Mouse (Mus musculus): Measurements from ENCODE around the gene Dpy19l3. TPM values are rescaled to one million over a fixed set of nuclear protein-coding genes. Genes with fewer than 3 reads are reported as not detected.

Dpy19l3 gene
- polyA plus RNA-seq, 1 experiment from 2014 or later = 15.9 TPM

GRCm38 (mm10) chr7:35728376-35728775 is 25.9 kb downstream of the Dpy19l3 start:
- H3K4me3 ChIP-seq (ENCODE audit: low read depth, low read length) = no peak overlapping the region
- no peaks in the 10 kb centered on the region for H3K9me3 ChIP-seq (replicated peaks; ENCODE audit: control insufficient read depth, low read length)
- WGBS (ENCODE audit: insufficient replicate concordance) = 91% methylated on average over 12 of the region's 12 CpGs
- H3K4me2 ChIP-seq = no peak overlapping the region
- peaks cover 13% of the 10 kb centered on the region; the same call in 1 of the 2 replicates for H3K36me3 ChIP-seq (ENCODE audit: control insufficient read depth, insufficient read depth, low read length)
- H3K4me1 ChIP-seq (ENCODE audit: control insufficient read depth, insufficient read depth, low read length) = no peaks in the 10 kb centered on the region; the same call in 1 of the 2 replicates
- no peak overlapping the region for H3K9ac ChIP-seq (ENCODE audit: low read depth, low read length)
- H3K27me3 ChIP-seq (ENCODE audit: control insufficient read depth, insufficient read depth, low read length) = no peaks in the 10 kb centered on the region
- no peak overlapping the region for H3K27ac ChIP-seq (ENCODE audit: low read depth, low read length)
- ATAC-seq (replicated peaks; ENCODE audit: insufficient number of reproducible peaks, low FRiP score, low TSS enrichment) = no peak

GRCm38 (mm10) chr7:35723035-35723434 is 31.2 kb downstream of the Dpy19l3 start:
- WGBS (ENCODE audit: insufficient replicate concordance) = 79% methylated on average over 2 of the region's 2 CpGs
- H3K4me3 ChIP-seq (ENCODE audit: low read depth, low read length) = no peak overlapping the region
- H3K36me3 ChIP-seq (ENCODE audit: control insufficient read depth, insufficient read depth, low read length) = peaks cover 16% of the 10 kb centered on the region; the same call in 1 of the 2 replicates
- no peaks in the 10 kb centered on the region for H3K4me1 ChIP-seq (ENCODE audit: control insufficient read depth, insufficient read depth, low read length)
- ATAC-seq (replicated peaks; ENCODE audit: insufficient number of reproducible peaks, low FRiP score, low TSS enrichment) = no peak
- H3K27ac ChIP-seq (ENCODE audit: low read depth, low read length) = no peak overlapping the region
- no peak overlapping the region for H3K4me2 ChIP-seq
- no peaks in the 10 kb centered on the region for H3K27me3 ChIP-seq (ENCODE audit: control insufficient read depth, insufficient read depth, low read length)
- H3K9me3 ChIP-seq (replicated peaks; ENCODE audit: control insufficient read depth, low read length) = no peaks in the 10 kb centered on the region
- no peak overlapping the region for H3K9ac ChIP-seq (ENCODE audit: low read depth, low read length)

GRCm38 (mm10) chr7:35718421-35719178 is 35.7 kb downstream of the Dpy19l3 start:
- no peak overlapping the region for H3K9ac ChIP-seq (ENCODE audit: low read depth, low read length)
- no peaks in the 10 kb centered on the region for H3K9me3 ChIP-seq (replicated peaks; ENCODE audit: control insufficient read depth, low read length)
- peaks cover 15% of the 10 kb centered on the region; the same call in 1 of the 2 replicates for H3K36me3 ChIP-seq (ENCODE audit: control insufficient read depth, insufficient read depth, low read length)
- no peaks in the 10 kb centered on the region for H3K27me3 ChIP-seq (ENCODE audit: control insufficient read depth, insufficient read depth, low read length)
- no peak overlapping the region for H3K4me3 ChIP-seq (ENCODE audit: low read depth, low read length)
- ATAC-seq (replicated peaks; ENCODE audit: insufficient number of reproducible peaks, low FRiP score, low TSS enrichment) = no peak
- H3K4me1 ChIP-seq (ENCODE audit: control insufficient read depth, insufficient read depth, low read length) = no peaks in the 10 kb centered on the region
- H3K4me2 ChIP-seq = no peak overlapping the region
- H3K27ac ChIP-seq (ENCODE audit: low read depth, low read length) = no peak overlapping the region
- WGBS (ENCODE audit: insufficient replicate concordance) = 85% methylated on average over 8 of the region's 8 CpGs

GRCm38 (mm10) chr7:35710366-35710765 is 43.9 kb downstream of the Dpy19l3 start:
- no peak overlapping the region for H3K27ac ChIP-seq (ENCODE audit: low read depth, low read length)
- no peak for ATAC-seq (replicated peaks; ENCODE audit: insufficient number of reproducible peaks, low FRiP score, low TSS enrichment)
- 80% methylated on average over 5 of the region's 5 CpGs for WGBS (ENCODE audit: insufficient replicate concordance)
- H3K9ac ChIP-seq (ENCODE audit: low read depth, low read length) = no peak overlapping the region
- 0 out of 2 replicates have a peak, but pooled peaks cover 2% of the 10 kb centered on the region for H3K9me3 ChIP-seq (replicated peaks; ENCODE audit: control insufficient read depth, low read length)
- no peaks in the 10 kb centered on the region for H3K4me1 ChIP-seq (ENCODE audit: control insufficient read depth, insufficient read depth, low read length)
- no peaks in the 10 kb centered on the region for H3K27me3 ChIP-seq (ENCODE audit: control insufficient read depth, insufficient read depth, low read length)
- no peak overlapping the region for H3K4me3 ChIP-seq (ENCODE audit: low read depth, low read length)
- H3K36me3 ChIP-seq (ENCODE audit: control insufficient read depth, insufficient read depth, low read length) = peaks cover 5% of the 10 kb centered on the region; the same call in 1 of the 2 replicates
- no peak overlapping the region for H3K4me2 ChIP-seq

GRCm38 (mm10) chr7:35708101-35708500 is 46.2 kb downstream of the Dpy19l3 start:
- no peak overlapping the region for H3K4me3 ChIP-seq (ENCODE audit: low read depth, low read length)
- WGBS (ENCODE audit: insufficient replicate concordance) = 73% methylated on average over 16 of the region's 16 CpGs
- no peak overlapping the region for H3K4me2 ChIP-seq
- no peaks in the 10 kb centered on the region for H3K36me3 ChIP-seq (ENCODE audit: control insufficient read depth, insufficient read depth, low read length)
- H3K9ac ChIP-seq (ENCODE audit: low read depth, low read length) = no peak overlapping the region
- no peaks in the 10 kb centered on the region for H3K9me3 ChIP-seq (replicated peaks; ENCODE audit: control insufficient read depth, low read length)
- no peaks in the 10 kb centered on the region for H3K27me3 ChIP-seq (ENCODE audit: control insufficient read depth, insufficient read depth, low read length)
- no peak for ATAC-seq (replicated peaks; ENCODE audit: insufficient number of reproducible peaks, low FRiP score, low TSS enrichment)
- no peaks in the 10 kb centered on the region for H3K4me1 ChIP-seq (ENCODE audit: control insufficient read depth, insufficient read depth, low read length)
- no peak overlapping the region for H3K27ac ChIP-seq (ENCODE audit: low read depth, low read length)

GRCm38 (mm10) chr7:35699005-35699404 is 55.2 kb downstream of the Dpy19l3 start:
- peaks cover 2% of the 10 kb centered on the region; the same call in 1 of the 2 replicates for H3K4me1 ChIP-seq (ENCODE audit: control insufficient read depth, insufficient read depth, low read length)
- no peak overlapping the region for H3K4me3 ChIP-seq (ENCODE audit: low read depth, low read length)
- H3K36me3 ChIP-seq (ENCODE audit: control insufficient read depth, insufficient read depth, low read length) = peaks cover 5% of the 10 kb centered on the region
- no peak overlapping the region for H3K27ac ChIP-seq (ENCODE audit: low read depth, low read length)
- ATAC-seq (replicated peaks; ENCODE audit: insufficient number of reproducible peaks, low FRiP score, low TSS enrichment) = no peak
- no peaks in the 10 kb centered on the region for H3K9me3 ChIP-seq (replicated peaks; ENCODE audit: control insufficient read depth, low read length)
- no peak overlapping the region for H3K9ac ChIP-seq (ENCODE audit: low read depth, low read length)
- H3K27me3 ChIP-seq (ENCODE audit: control insufficient read depth, insufficient read depth, low read length) = no peaks in the 10 kb centered on the region
- WGBS (ENCODE audit: insufficient replicate concordance) = 80% methylated on average over 8 of the region's 8 CpGs
- no peak overlapping the region for H3K4me2 ChIP-seq

- Histone ChIP-seq H3K27me3 (ENCODE audit: control insufficient read depth, insufficient read depth, low read length) (no peaks in the 10 kb centered on the region), H3K4me3 (ENCODE audit: low read depth, low read length) (no peak overlapping the region), H3K27ac (ENCODE audit: low read depth, low read length) (no peak overlapping the region), H3K4me2 (no peak overlapping the region), H3K9ac (ENCODE audit: low read depth, low read length) (no peak overlapping the region), H3K9me3 (replicated peaks; ENCODE audit: control insufficient read depth, low read length) (no peaks in the 10 kb centered on the region), H3K36me3 (ENCODE audit: control insufficient read depth, insufficient read depth, low read length) (peaks cover 5% of the 10 kb centered on the region), H3K4me1 (ENCODE audit: control insufficient read depth, insufficient read depth, low read length) (peaks cover 2% of the 10 kb centered on the region; the same call in 1 of the 2 replicates)
- WGBS (ENCODE audit: insufficient replicate concordance) = 88% methylated on average over 1 of the region's 1 CpGs
- ATAC-seq (replicated peaks; ENCODE audit: insufficient number of reproducible peaks, low FRiP score, low TSS enrichment) = no peak
Measured at GRCm38 (mm10) chr7:35698073-35698472, 56.2 kb downstream of the Dpy19l3 start.

- Histone ChIP-seq H3K4me2 (no peak overlapping the region), H3K27ac (ENCODE audit: low read depth, low read length) (no peak overlapping the region), H3K9ac (ENCODE audit: low read depth, low read length) (no peak overlapping the region), H3K9me3 (replicated peaks; ENCODE audit: control insufficient read depth, low read length) (no peaks in the 10 kb centered on the region), H3K36me3 (ENCODE audit: control insufficient read depth, insufficient read depth, low read length) (peaks cover 3% of the 10 kb centered on the region; the same call in 1 of the 2 replicates), H3K4me1 (ENCODE audit: control insufficient read depth, insufficient read depth, low read length) (no peaks in the 10 kb centered on the region), H3K4me3 (ENCODE audit: low read depth, low read length) (no peak overlapping the region), H3K27me3 (ENCODE audit: control insufficient read depth, insufficient read depth, low read length) (no peaks in the 10 kb centered on the region)
- 87% methylated on average over 12 of the region's 12 CpGs for WGBS (ENCODE audit: insufficient replicate concordance)
- no peak for ATAC-seq (replicated peaks; ENCODE audit: insufficient number of reproducible peaks, low FRiP score, low TSS enrichment)
Measured at GRCm38 (mm10) chr7:35692641-35693040, 61.6 kb downstream of the Dpy19l3 start.

- WGBS (ENCODE audit: insufficient replicate concordance) = 83% methylated on average over 14 of the region's 14 CpGs
- Histone ChIP-seq H3K4me1 (ENCODE audit: control insufficient read depth, insufficient read depth, low read length) (no peaks in the 10 kb centered on the region), H3K4me3 (ENCODE audit: low read depth, low read length) (no peak overlapping the region), H3K9ac (ENCODE audit: low read depth, low read length) (no peak overlapping the region), H3K4me2 (no peak overlapping the region), H3K36me3 (ENCODE audit: control insufficient read depth, insufficient read depth, low read length) (peaks cover 3% of the 10 kb centered on the region; the same call in 1 of the 2 replicates), H3K27ac (ENCODE audit: low read depth, low read length) (no peak overlapping the region), H3K9me3 (replicated peaks; ENCODE audit: control insufficient read depth, low read length) (no peaks in the 10 kb centered on the region), H3K27me3 (ENCODE audit: control insufficient read depth, insufficient read depth, low read length) (no peaks in the 10 kb centered on the region)
- no peak for ATAC-seq (replicated peaks; ENCODE audit: insufficient number of reproducible peaks, low FRiP score, low TSS enrichment)
Measured at GRCm38 (mm10) chr7:35692117-35692516, 62.1 kb downstream of the Dpy19l3 start.

All from heart, embryonic 11.5 days (tissue).